Mouse (Mus musculus): ENCODE measurements around the gene Cdk7. TPM values are rescaled to one million over a fixed set of nuclear protein-coding genes. Genes with fewer than 3 reads are reported as not detected.

The Cdk7 gene
- total RNA-seq, 4 experiments from 2014 or later, result 45.1 to 57.7 (median 45.5) TPM

- no peak for DNase-seq
Measured at GRCm38 (mm10) chr13:100725194-100725593, 5.5 kb downstream of the Cdk7 start.

GRCm38 (mm10) chr13:100724051-100724754, 6.5 kb downstream of the Cdk7 start:
- DNase-seq, result no peak

GRCm38 (mm10) chr13:100721656-100722055, 9.1 kb downstream of the Cdk7 start:
- DNase-seq, result no peak

- no peak for DNase-seq
Measured at GRCm38 (mm10) chr13:100715467-100715866, 15.3 kb downstream of the Cdk7 start.

GRCm38 (mm10) chr13:100706206-100706605, 24.5 kb downstream of the Cdk7 start:
- DNase-seq, result no peak

- DNase-seq, result no peak
Measured at GRCm38 (mm10) chr13:100703468-100703867, 27.3 kb downstream of the Cdk7 start.

- DNase-seq, result no peak
Measured at GRCm38 (mm10) chr13:100698866-100699265, 31.9 kb downstream of the Cdk7 start.

- DNase-seq, result no peak
Measured at GRCm38 (mm10) chr13:100697541-100697940, 33.2 kb downstream of the Cdk7 start.

- no peak for DNase-seq
Measured at GRCm38 (mm10) chr13:100687513-100687912, 43.2 kb downstream of the Cdk7 start.

- no peak for DNase-seq
Measured at GRCm38 (mm10) chr13:100684355-100684754, 46.4 kb downstream of the Cdk7 start.

- DNase-seq, result no peak
Measured at GRCm38 (mm10) chr13:100682837-100683236, 47.9 kb downstream of the Cdk7 start.

- DNase-seq, result no peak
Measured at GRCm38 (mm10) chr13:100681615-100682014, 49.1 kb downstream of the Cdk7 start.

GRCm38 (mm10) chr13:100675936-100676635, 54.7 kb downstream of the Cdk7 start:
- no peak for DNase-seq

- DNase-seq, result no peak
Measured at GRCm38 (mm10) chr13:100670181-100670741, 60.5 kb downstream of the Cdk7 start.

GRCm38 (mm10) chr13:100669291-100670022, 61.3 kb downstream of the Cdk7 start, which contains the start of gene Ccdc125:
Ccdc125 (plus strand) TSS chr13:100669717.
- DNase-seq, result no peak

GRCm38 (mm10) chr13:100659864-100660456, 70.8 kb downstream of the Cdk7 start:
- no peak for DNase-seq

- DNase-seq, result no peak
Measured at GRCm38 (mm10) chr13:100658091-100658490, 72.6 kb downstream of the Cdk7 start.

Other genes starting within 250 kb of the Cdk7 start
- gene Gtf2h2, start 238.4 kb downstream of the Cdk7 start, total RNA-seq (2022), result 10 to 100 TPM; 31.7 to 42.7 (median 35.5) TPM
- gene Ocln, start 178.2 kb downstream of the Cdk7 start, total RNA-seq (2022), result 10 to 100 TPM in 2 of 4 experiments, 1 to 10 TPM in 2; 6.6 to 28.6 (median 16.7) TPM
- gene Marveld2, start 114.0 kb downstream of the Cdk7 start, total RNA-seq (2022), result 1 to 10 TPM in 1 of 4 experiments, under 1 TPM in 3; 0.61 to 1.4 (median 0.83) TPM
- gene Ak6, start 80.0 kb downstream of the Cdk7 start, total RNA-seq (2022), result 10 to 100 TPM; 63.5 to 73.0 (median 71.1) TPM
- 10 to 100 TPM; 20.8 to 24.1 (median 22.3) TPM for gene Rad17, start 79.9 kb downstream of the Cdk7 start, total RNA-seq (2022)
- gene Taf9, start 79.4 kb downstream of the Cdk7 start, total RNA-seq (2022), result 10 to 100 TPM in 2 of 4 experiments, 1 to 10 TPM in 2; 8.3 to 15.0 (median 10.0) TPM
- 1 to 10 TPM in 2 of 4 experiments, under 1 TPM in 2; 0.67 to 1.6 (median 0.98) TPM for gene Ccdc125, start 61.2 kb downstream of the Cdk7 start, total RNA-seq (2022)
- 100 to 1,000 TPM in 1 of 4 experiments, 10 to 100 TPM in 3; 62.7 to 106 (median 84.0) TPM for gene Mrps36, start 13.7 kb upstream of the Cdk7 start, total RNA-seq (2022)
- gene Cenph, start 45.0 kb upstream of the Cdk7 start, total RNA-seq (2022), result under 1 TPM in 3 of 4 experiments, not detected in 1; 0.38 to 0.66 (median 0.55) TPM
- 1 to 10 TPM in 3 of 4 experiments, under 1 TPM in 1; 0.97 to 3.7 (median 2.3) TPM for gene Ccnb1, start 55.6 kb upstream of the Cdk7 start, total RNA-seq (2022)
- gene Slc30a5, start 102.5 kb upstream of the Cdk7 start, total RNA-seq (2022), result 10 to 100 TPM; 42.6 to 47.9 (median 44.9) TPM